Mouse (Mus musculus): ENCODE data around the gene Hoxb2. TPM values are rescaled to one million over a fixed set of nuclear protein-coding genes. Genes with fewer than 3 reads are reported as not detected.

Hoxb2 gene
- polyA plus RNA-seq, 1 experiment from 2014 or later = 3.1 TPM

GRCm38 (mm10) chr11:96399923-96400322 lies 49.6 kb downstream of the Hoxb2 start:
- H3K9me3 ChIP-seq = no peaks in the 10 kb centered on the region
- H3K27ac ChIP-seq = no peak overlapping the region
- H3K4me1 ChIP-seq = peaks cover 10% of the 10 kb centered on the region; the same call in 1 of the 2 replicates
- 21% methylated on average over 8 of the region's 8 CpGs for WGBS
- peaks cover 47% of the 10 kb centered on the region for H3K27me3 ChIP-seq
- no peak overlapping the region for H3K4me2 ChIP-seq
- H3K4me3 ChIP-seq = no peak overlapping the region
- no peak for ATAC-seq (ENCODE audit: insufficient number of reproducible peaks, low FRiP score, low TSS enrichment, low read depth)
- no peaks in the 10 kb centered on the region for H3K36me3 ChIP-seq
- no peak overlapping the region for H3K9ac ChIP-seq

MicroRNAs within 50 kb of the gene (microRNA counts, 519-probe panel; counts per million panel counts)
- 2,780 counts per million, percentile 62 among the panel's probes with 10 or more counts for microRNA mmu-miR-10a

Small RNA genes within 50 kb of the gene (microRNA-seq; reads per million reads assigned to microRNA genes)
- gene Mir10a = 3,612 reads per million, percentile 86 among the genes with 10 or more reads in this experiment

Other genes with a start within 250 kb of the Hoxb2 start
- not detected in 2 replicates for gene Calcoco2, start 238.6 kb upstream of the Hoxb2 start, polyA plus RNA-seq (2015; fragmentation: Nextera tagmentation; extraction: Ambion mirVana)
- gene Ttll6, start 216.7 kb upstream of the Hoxb2 start, polyA plus RNA-seq (2015; fragmentation: Nextera tagmentation; extraction: Ambion mirVana) = not detected in 2 replicates
- gene Hoxb13, start 156.2 kb upstream of the Hoxb2 start, polyA plus RNA-seq (2015; fragmentation: Nextera tagmentation; extraction: Ambion mirVana) = 0.12 TPM in 1 of 2 replicates, not detected in the other
- gene Hoxb9, start 79.1 kb upstream of the Hoxb2 start, polyA plus RNA-seq (2015; fragmentation: Nextera tagmentation; extraction: Ambion mirVana) = 0.98 and 1.4 TPM in 2 replicates
- gene Hoxb8, start 68.6 kb upstream of the Hoxb2 start, polyA plus RNA-seq (2015; fragmentation: Nextera tagmentation; extraction: Ambion mirVana) = 0.36 and 0.37 TPM in 2 replicates
- 3.3 and 4.2 TPM in 2 replicates for gene Hoxb7, start 63.9 kb upstream of the Hoxb2 start, polyA plus RNA-seq (2015; fragmentation: Nextera tagmentation; extraction: Ambion mirVana)
- gene Hoxb6, start 58.0 kb upstream of the Hoxb2 start, polyA plus RNA-seq (2015; fragmentation: Nextera tagmentation; extraction: Ambion mirVana) = 0.31 and 0.55 TPM in 2 replicates
- 0.60 and 0.73 TPM in 2 replicates for gene Hoxb5, start 47.2 kb upstream of the Hoxb2 start, polyA plus RNA-seq (2015; fragmentation: Nextera tagmentation; extraction: Ambion mirVana)
- gene Hoxb4, start 32.3 kb upstream of the Hoxb2 start, polyA plus RNA-seq (2015; fragmentation: Nextera tagmentation; extraction: Ambion mirVana) = 0.29 and 0.41 TPM in 2 replicates
- gene Hoxb3, start 27.2 kb upstream of the Hoxb2 start, polyA plus RNA-seq (2015; fragmentation: Nextera tagmentation; extraction: Ambion mirVana) = 0.23 and 0.27 TPM in 2 replicates
- 0.15 TPM in 1 of 2 replicates, not detected in the other for gene Hoxb1, start 15.2 kb downstream of the Hoxb2 start, polyA plus RNA-seq (2015; fragmentation: Nextera tagmentation; extraction: Ambion mirVana)
- gene Skap1, start 114.1 kb downstream of the Hoxb2 start, polyA plus RNA-seq (2015; fragmentation: Nextera tagmentation; extraction: Ambion mirVana) = 1.8 and 2.7 TPM in 2 replicates

Data from limb, embryonic 15.5 days (tissue).